Mouse (Mus musculus) gastrocnemius, postnatal 14 days (tissue): ENCODE data around the gene Sash1. TPM values are rescaled to one million over a fixed set of nuclear protein-coding genes. Genes with fewer than 3 reads are reported as not detected.

Source experiments
- DNase-seq: peaks from one replicate; pipeline ENCODE4 v3.0.0; 2021; ENCODE audit warnings: mixed read lengths
- intact Hi-C: fragments of 180-260 bp; cut with DNase I; formaldehyde crosslinking; loops from one replicate; pipeline ENCODE4 v1.15.1; 2025; ENCODE audit warnings: low total_unique reads
- total RNA-seq, 2 experiments: library from RNA; stranded (reverse); gene quantifications; 2 replicates each; pipeline ENCODE4 v1.2.3; 2021

The Sash1 gene
- total RNA-seq, 2 experiments from 2014 or later = 28.0 to 32.1 TPM

DNA sequence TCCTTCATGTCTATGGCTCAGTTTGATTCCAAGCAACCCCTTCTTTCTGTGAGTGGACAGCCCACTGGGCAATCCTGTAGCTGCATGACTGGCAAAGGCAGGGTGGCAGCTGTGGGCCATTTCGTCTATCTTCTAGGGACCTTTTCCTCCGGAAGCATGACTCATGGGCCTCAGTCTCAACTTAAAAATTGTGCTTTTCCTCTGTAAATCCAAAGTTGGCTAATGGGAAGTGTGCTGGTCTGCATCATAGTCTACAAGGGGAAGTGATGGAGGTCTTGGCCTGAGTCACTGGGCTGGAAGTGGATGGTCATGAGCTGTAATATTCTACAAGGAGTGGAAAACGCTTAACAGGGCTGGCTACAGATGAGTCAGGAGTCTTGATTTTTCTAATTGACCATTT lies 15.5 kb downstream of the Sash1 start:
- peak; percentile 11 for DNase-seq
- intact Hi-C loops = no loop called here

GRCm38 (mm10) chr10:8866062-8866642 lies 19.7 kb downstream of the Sash1 start:
- intact Hi-C loops = no loop called here
- DNase-seq = peak; percentile 56

- intact Hi-C loops = no loop called here
- no peak for DNase-seq
Measured at GRCm38 (mm10) chr10:8860655-8861054, 25.2 kb downstream of the Sash1 start.

DNA sequence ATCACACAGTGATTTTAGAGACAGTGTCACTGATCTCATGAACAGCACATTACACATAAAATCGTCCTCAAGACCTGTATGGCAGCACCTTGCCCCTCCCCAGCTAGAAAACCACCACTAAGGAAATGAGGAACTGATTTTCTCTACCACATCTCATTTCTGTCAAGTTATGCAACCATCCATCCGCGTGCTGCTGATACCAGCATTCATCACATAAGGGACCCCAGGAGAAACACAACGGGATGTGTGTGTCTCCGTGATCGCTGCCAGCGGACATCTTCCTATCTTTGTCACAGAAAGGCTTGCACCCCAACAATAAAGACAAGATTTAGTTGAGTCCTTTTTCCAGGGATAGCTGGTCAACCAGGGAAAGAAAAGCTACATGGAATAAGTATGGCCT lies 27.2 kb downstream of the Sash1 start:
- intact Hi-C loops = no loop called here
- no peak for DNase-seq

GRCm38 (mm10) chr10:8856942-8857341 lies 28.9 kb downstream of the Sash1 start:
- no peak for DNase-seq
- intact Hi-C loops = no loop called here

DNA sequence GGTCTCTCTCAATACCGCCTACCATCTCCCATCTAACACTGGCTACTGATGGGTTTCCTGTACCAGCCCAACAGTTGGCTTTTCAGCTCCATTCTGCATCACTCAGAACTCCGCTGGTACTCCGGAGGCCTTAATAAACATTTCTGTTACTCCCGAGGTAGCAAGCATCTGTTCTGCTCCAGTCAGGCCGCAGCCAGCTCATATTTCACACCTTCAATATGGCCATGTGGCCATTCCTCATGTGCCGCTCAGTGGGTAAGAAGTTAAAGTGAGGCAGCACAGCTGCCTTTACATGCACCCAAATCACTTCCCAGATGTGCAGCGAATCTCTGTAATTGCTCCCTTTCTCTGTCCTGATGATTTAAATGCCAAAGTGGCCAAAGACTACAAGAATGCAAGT lies 32.5 kb downstream of the Sash1 start:
- intact Hi-C loops = no loop called here
- no peak for DNase-seq

- intact Hi-C loops = no loop called here
Measured at GRCm38 (mm10) chr10:8851625-8852024, 34.2 kb downstream of the Sash1 start.

DNA sequence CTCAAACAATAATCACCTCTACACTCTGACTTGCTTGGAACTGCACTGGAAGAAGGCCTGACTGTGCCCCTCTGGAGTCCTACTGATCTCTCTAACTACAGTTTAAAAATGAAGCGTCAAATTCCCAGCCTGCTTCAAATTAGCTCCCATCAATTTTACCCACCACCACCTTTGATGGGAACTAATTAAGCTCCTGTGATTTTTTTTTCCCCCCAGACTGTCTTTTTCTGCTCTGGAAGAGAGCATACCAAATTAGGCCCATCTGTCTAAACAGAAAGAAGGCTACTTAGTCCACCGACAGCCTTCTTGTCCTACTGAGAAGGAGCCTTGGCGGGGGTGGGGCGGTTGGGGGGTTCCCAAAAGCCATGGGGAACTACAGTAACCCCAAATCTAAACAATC lies 37.9 kb downstream of the Sash1 start:
- intact Hi-C loops = no loop called here
- DNase-seq = no peak

More at GRCm38 (mm10) chr10:8851625-8852024, 34.2 kb downstream of the Sash1 start:
- DNase-seq = no peak

GRCm38 (mm10) chr10:8846258-8846657 lies 39.6 kb downstream of the Sash1 start:
- no peak for DNase-seq
- intact Hi-C loops = no loop called here

DNA sequence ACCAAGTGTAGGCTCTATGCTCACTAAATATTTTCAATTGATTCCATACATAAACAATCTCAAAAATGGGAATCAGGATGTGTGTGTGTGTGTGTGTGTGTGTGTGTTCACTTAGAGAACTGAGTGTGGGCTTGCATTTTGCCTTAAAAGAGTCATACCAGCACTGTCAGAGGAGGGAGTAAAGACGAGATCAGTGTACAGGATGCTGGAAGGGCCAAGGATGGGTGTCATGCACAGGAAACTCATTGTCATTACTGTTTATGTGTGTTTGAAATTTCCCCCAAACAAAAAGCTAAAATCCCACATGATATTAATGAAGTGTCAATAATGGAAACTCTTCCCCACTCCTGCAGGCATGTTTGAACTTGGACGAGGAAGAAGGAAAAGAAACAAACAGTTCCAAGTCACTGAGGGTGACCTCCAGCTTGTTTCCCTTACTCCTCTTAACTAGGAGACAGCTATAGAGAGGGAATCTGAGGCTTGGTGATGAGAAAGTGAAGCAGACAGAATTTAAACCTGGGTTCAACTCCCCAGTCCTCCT lies 40.6 kb downstream of the Sash1 start:
- no peak for DNase-seq
- intact Hi-C loops = no loop called here

GRCm38 (mm10) chr10:8839956-8840355 lies 45.9 kb downstream of the Sash1 start:
- intact Hi-C loops = no loop called here
- no peak for DNase-seq

- intact Hi-C loops = no loop called here
- no peak for DNase-seq
Measured at GRCm38 (mm10) chr10:8833816-8834464, 51.9 kb downstream of the Sash1 start.

- intact Hi-C loops = no loop called here
- DNase-seq = no peak
Measured at GRCm38 (mm10) chr10:8826303-8826702, 59.6 kb downstream of the Sash1 start.

DNA sequence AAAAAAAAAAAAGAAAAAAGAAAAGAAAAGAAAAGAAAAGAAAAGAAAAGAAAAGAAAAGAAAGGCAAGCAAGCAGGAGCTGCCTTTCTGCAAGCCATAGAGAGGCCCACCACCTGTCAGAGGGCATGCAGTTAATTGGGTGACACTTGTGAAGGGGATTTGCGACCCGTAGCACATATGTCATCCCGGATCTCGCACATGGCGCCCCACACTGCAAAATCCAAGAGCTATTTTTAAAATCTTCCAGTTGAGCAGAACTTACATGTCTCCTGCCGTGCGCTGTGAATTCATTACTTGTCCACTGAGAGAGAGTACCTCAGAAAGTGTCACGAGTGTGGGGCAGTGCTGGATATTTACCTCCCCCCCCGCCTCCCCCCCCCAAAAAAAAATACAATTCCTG lies 60.0 kb downstream of the Sash1 start:
- no peak for DNase-seq
- intact Hi-C loops = no loop called here

DNA sequence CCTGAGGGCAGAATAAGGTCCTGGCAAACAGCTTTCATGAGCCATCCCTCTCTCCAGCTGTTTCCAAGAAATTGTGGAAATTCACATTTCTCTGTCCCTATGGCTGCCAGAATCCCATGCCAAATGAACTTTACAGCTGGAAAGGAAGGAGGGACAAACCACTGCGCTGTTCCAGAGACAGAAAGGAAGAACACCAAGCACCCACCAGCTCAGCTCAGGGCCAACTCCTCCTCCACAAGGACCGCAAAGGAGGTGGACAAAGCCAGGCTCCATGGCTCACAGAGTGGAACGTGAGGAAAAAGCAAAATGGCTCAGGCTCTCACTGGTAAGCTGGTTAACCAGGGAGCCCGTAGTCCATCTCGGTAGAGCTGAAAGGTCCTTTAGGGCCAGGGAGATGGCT lies 67.8 kb downstream of the Sash1 start:
- DNase-seq = peak; percentile 45
- intact Hi-C loops = no loop called here

GRCm38 (mm10) chr10:8813984-8814578 lies 71.8 kb downstream of the Sash1 start:
- intact Hi-C loops = no loop called here
- DNase-seq = no peak

DNA sequence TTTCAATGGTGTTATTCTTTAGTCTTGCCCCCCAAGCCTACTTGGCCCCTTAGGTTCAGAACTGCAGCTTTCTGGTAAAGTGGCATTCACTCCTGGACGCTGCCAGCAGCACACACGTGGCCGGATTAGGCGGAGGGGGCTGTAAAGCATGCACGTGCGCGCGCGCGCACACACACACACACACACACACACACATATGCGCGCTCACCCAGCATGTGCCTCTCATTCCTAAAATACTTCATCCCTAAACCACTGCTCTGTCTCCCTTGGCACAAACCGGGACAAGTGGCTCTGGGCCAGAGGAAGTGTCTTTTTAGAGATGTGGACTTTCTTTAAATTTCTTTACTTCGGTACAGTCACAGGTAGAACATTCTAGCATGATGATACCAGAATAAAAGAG lies 72.6 kb downstream of the Sash1 start:
- intact Hi-C loops = no loop called here
- peak; percentile 32 for DNase-seq

DNA sequence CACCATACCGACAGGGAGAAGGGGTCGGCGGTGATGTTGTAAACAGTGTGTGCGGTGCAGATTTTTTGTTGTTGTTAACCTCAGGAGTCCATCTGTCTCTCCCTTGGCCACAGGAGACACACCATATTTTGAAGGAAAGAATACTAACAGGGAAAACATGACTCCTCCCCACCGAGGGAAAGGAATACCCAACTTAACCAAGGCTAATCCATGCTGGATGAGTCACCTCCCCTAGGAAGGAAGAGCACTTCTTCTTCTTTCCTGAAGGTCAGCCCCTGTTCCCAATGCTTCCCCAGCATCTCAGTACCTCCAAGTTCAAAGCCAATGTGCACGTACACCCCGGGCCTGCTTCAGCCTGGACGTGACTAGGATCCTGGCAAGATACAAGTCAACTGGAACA lies 73.1 kb downstream of the Sash1 start:
- DNase-seq = no peak
- intact Hi-C loops = no loop called here

DNA sequence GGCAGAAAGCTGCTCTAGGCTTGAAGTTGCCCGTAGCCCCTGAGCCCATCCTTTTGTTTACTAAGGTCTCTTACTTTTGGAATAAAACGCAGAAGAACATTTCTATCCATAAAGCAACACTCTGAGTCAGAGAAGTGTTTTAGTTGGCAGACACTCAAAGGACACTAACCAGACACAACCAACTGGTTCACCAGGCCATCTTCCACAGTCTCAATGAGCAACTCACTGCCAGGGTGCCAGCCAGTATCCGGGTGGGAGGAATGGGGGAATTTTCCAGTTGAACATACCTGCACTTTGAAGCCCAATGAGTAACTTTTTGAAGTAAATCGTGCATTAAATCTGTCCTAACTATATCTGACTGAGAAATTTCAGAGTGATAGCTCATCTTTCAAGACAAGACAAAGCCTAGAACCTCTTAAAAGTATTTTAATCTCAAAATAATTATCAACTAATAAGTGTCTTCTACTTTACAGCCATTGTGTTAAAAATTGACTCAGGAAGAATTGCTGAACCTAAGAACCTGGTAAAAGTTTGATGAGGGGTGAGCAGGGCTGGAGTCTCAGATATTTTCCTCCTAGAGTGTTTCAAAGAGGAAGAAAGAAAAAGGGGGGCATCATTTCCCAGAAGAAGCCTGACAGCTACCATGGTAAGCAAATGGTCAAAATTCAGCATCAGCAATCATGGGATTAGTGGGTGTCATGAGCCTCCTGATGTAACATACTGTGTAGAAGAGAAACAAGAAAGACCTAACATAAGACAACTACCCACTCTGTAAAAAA lies 74.4 kb downstream of the Sash1 start:
- intact Hi-C loops = no loop called here
- no peak for DNase-seq

DNA sequence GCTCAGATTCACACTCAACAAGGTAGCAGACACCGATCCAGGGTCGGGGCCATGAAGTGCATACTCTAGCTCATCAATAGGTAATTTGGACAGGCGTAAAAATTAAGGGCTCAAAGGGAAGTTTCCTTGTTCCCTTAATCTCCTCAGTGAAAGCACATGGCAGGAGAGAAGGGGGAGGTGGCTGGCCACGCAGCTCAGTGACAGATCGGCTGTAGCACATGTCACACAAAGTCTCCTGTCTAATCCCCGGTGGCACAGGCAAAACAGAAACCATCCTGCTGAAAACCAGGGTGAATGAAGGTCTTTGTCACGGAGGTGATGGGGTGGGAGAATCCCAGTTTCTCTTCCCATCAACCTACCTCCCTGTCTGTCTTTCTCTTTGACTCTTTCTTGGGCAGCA lies 75.4 kb downstream of the Sash1 start:
- DNase-seq = no peak
- intact Hi-C loops = no loop called here
